Mouse (Mus musculus): ENCODE results near the gene Dglucy. TPM values are rescaled to one million over a fixed set of nuclear protein-coding genes. Genes with fewer than 3 reads are reported as not detected.

The Dglucy gene
- polyA plus RNA-seq, 1 experiment from 2014 or later, result 2.4 TPM

DNA sequence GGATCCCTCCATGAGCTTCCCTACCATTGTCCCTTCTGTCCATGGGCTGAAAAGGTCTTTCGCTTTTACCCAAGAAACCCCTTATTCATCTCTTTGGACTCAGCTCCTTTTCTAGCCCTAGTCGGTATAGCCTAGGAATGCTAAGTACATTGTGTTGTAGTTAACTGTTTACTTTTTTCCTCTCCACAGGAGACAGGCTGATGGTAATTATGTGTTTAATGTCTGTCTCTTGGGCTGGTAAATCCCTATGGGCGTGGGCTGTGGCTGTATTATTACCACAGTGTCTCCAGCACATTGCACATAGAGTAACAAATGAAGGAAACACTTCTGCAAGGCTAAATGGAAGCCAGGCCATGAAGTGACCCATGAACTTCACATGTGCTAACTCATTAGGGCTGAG, 35.8 kb downstream of the Dglucy start:
- H3K4me2 ChIP-seq, result no peak overlapping the region
- no peaks in the 10 kb centered on the region for H3K36me3 ChIP-seq
- WGBS, result 79% methylated on average over 3 of the region's 3 CpGs
- no peaks in the 10 kb centered on the region for H3K9me3 ChIP-seq
- no peaks in the 10 kb centered on the region for H3K27me3 ChIP-seq
- ATAC-seq (ENCODE audit: insufficient number of reproducible peaks, insufficient read depth, low FRiP score, low TSS enrichment, low read depth), result no peak
- H3K27ac ChIP-seq, result no peak overlapping the region
- H3K4me1 ChIP-seq, result no peaks in the 10 kb centered on the region
- no peak overlapping the region for H3K4me3 ChIP-seq
- no peak overlapping the region for H3K9ac ChIP-seq

- no peaks in the 10 kb centered on the region for H3K27me3 ChIP-seq
- H3K36me3 ChIP-seq, result no peaks in the 10 kb centered on the region
- H3K4me3 ChIP-seq, result no peak overlapping the region
- no peaks in the 10 kb centered on the region for H3K4me1 ChIP-seq
- no peak overlapping the region for H3K27ac ChIP-seq
- H3K4me2 ChIP-seq, result no peak overlapping the region
- no peaks in the 10 kb centered on the region for H3K9me3 ChIP-seq
- 86% methylated on average over 5 of the region's 5 CpGs for WGBS
- H3K9ac ChIP-seq, result no peak overlapping the region
- no peak for ATAC-seq (ENCODE audit: insufficient number of reproducible peaks, insufficient read depth, low FRiP score, low TSS enrichment, low read depth)
Observed at GRCm38 (mm10) chr12:100816906-100817305, 38.0 kb downstream of the Dglucy start.

DNA sequence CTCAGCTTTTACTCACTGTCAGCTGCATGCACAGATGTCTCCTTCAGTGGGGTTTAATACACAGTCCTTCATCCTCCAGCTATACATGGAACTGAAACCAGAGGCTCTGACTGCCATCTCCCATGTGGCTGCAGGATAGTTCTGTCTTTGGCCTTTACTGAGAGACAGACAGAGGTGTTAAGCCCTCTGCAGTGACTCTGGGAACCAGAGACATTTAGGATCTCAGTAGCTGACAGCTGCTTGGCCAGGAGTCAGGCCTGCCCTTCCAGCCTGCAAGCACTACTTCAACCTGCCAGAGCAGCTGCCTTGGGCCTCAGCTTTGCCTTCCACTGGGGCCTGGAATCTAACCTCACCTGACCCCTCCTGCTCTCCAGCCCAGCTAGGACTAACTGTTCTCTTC, 41.1 kb downstream of the Dglucy start:
- Histone ChIP-seq H3K36me3 (no peaks in the 10 kb centered on the region), H3K9me3 (no peaks in the 10 kb centered on the region), H3K4me2 (no peak overlapping the region), H3K27me3 (no peaks in the 10 kb centered on the region), H3K9ac (no peak overlapping the region), H3K4me3 (no peak overlapping the region), H3K4me1 (no peaks in the 10 kb centered on the region), H3K27ac (no peak overlapping the region)
- no peak for ATAC-seq (ENCODE audit: insufficient number of reproducible peaks, insufficient read depth, low FRiP score, low TSS enrichment, low read depth)

DNA sequence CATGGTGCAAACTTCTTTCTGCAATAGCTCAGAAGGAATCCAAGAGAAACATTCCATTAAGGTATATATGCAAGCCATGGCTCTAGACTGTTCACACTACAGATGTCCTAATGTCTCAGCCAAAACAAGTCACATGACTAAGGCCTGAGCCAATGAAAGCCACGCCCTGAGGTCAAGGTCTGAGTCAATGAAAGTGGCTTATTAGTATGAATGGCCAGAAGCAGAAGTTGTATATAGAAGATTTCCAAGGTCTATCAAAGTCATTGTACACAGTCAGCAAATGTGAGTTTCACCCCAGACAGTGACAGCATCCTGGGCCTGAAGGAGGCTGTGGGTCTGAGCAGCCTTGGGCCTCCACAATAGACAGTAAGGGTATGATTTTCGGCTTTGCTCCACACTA, 52.2 kb downstream of the Dglucy start:
- no peaks in the 10 kb centered on the region for H3K36me3 ChIP-seq
- H3K9me3 ChIP-seq, result no peaks in the 10 kb centered on the region
- H3K27ac ChIP-seq, result no peak overlapping the region
- H3K4me3 ChIP-seq, result no peak overlapping the region
- WGBS, result 77% methylated on average over 2 of the region's 2 CpGs
- no peaks in the 10 kb centered on the region for H3K27me3 ChIP-seq
- H3K4me2 ChIP-seq, result no peak overlapping the region
- no peak overlapping the region for H3K9ac ChIP-seq
- ATAC-seq (ENCODE audit: insufficient number of reproducible peaks, insufficient read depth, low FRiP score, low TSS enrichment, low read depth), result no peak
- no peaks in the 10 kb centered on the region for H3K4me1 ChIP-seq

DNA sequence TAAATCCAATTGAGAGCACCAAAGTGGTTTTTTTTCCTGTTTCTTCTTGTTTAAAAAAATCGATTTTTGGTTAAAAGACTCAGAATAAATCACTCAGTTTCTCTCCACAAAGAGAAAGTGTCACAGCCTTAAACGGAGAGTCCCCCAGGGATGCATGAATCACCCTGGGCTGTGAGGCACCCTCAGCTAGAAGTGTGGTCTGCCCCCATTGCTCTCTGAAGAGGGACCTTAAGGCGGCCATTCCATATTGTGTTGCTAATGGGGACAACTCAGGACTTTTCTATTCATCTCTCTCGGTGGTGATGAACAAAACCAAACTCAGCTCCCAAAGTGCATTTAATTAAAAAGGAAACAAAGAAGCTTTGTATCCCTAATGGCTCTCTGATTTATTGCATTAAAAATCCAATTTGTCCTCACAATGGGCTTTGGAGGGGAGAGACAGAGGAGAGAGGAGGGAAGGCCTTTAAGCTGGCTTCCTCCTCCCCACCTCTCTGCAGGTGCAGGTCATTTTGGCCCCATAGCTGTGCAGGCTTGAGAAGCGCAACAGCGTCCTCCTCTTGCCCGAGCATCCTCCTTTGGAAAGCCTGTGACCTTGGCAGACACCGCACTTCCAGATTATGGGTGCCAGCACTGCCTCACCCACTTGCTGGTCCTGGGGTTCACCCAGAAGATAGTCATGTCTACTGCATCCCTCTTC, 52.9 kb downstream of the Dglucy start:
- H3K4me3 ChIP-seq, result no peak overlapping the region
- ATAC-seq (ENCODE audit: insufficient number of reproducible peaks, insufficient read depth, low FRiP score, low TSS enrichment, low read depth), result no peak
- H3K9me3 ChIP-seq, result no peaks in the 10 kb centered on the region
- H3K4me1 ChIP-seq, result no peaks in the 10 kb centered on the region
- no peak overlapping the region for H3K9ac ChIP-seq
- 40% methylated on average over 8 of the region's 8 CpGs for WGBS
- H3K4me2 ChIP-seq, result no peak overlapping the region
- H3K27ac ChIP-seq, result no peak overlapping the region
- H3K27me3 ChIP-seq, result no peaks in the 10 kb centered on the region
- no peaks in the 10 kb centered on the region for H3K36me3 ChIP-seq

- Histone ChIP-seq H3K9me3 (no peaks in the 10 kb centered on the region), H3K27ac (no peak overlapping the region), H3K9ac (no peak overlapping the region), H3K4me2 (no peak overlapping the region), H3K27me3 (no peaks in the 10 kb centered on the region), H3K4me3 (no peak overlapping the region), H3K4me1 (no peaks in the 10 kb centered on the region), H3K36me3 (no peaks in the 10 kb centered on the region)
- ATAC-seq (ENCODE audit: insufficient number of reproducible peaks, insufficient read depth, low FRiP score, low TSS enrichment, low read depth), result no peak
- WGBS, result 93% methylated on average over 3 of the region's 3 CpGs
Observed at GRCm38 (mm10) chr12:100837208-100837607, 58.4 kb downstream of the Dglucy start.

- Histone ChIP-seq H3K4me1 (no peaks in the 10 kb centered on the region), H3K27me3 (no peaks in the 10 kb centered on the region), H3K36me3 (no peaks in the 10 kb centered on the region), H3K9me3 (no peaks in the 10 kb centered on the region), H3K4me3 (no peak overlapping the region), H3K4me2 (no peak overlapping the region), H3K27ac (no peak overlapping the region), H3K9ac (no peak overlapping the region)
- whole genome bisulfite sequencing, result 32% methylated on average over 8 of the region's 8 CpGs
- no peak for ATAC-seq (ENCODE audit: insufficient number of reproducible peaks, insufficient read depth, low FRiP score, low TSS enrichment, low read depth)
Observed at GRCm38 (mm10) chr12:100839079-100839600, 60.3 kb downstream of the Dglucy start.

DNA sequence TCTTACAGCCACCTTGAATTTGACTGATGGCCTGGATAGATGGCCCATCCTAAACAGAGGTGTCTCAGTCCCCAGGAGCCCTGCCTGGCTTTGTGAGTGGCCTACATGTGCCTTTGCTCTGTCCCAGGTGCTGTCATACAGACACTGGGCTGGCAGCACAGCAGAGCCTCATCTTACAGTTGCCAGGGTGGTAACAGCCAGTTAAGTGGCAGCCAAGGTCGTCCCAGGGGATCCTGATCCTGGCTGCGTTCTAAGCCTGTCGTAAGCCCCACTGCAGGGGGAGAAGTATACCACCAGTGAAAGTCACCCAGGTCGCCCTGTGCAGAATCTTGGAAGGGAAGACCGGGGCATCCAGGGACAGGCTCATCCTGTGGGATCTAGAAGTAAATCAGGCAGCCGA, 61.1 kb downstream of the Dglucy start:
- H3K27ac ChIP-seq, result no peak overlapping the region
- H3K36me3 ChIP-seq, result no peaks in the 10 kb centered on the region
- no peaks in the 10 kb centered on the region for H3K4me1 ChIP-seq
- H3K27me3 ChIP-seq, result no peaks in the 10 kb centered on the region
- no peak overlapping the region for H3K4me2 ChIP-seq
- H3K4me3 ChIP-seq, result no peak overlapping the region
- H3K9me3 ChIP-seq, result no peaks in the 10 kb centered on the region
- no peak overlapping the region for H3K9ac ChIP-seq
- no peak for ATAC-seq (ENCODE audit: insufficient number of reproducible peaks, insufficient read depth, low FRiP score, low TSS enrichment, low read depth)
- 78% methylated on average over 6 of the region's 6 CpGs for WGBS

DNA sequence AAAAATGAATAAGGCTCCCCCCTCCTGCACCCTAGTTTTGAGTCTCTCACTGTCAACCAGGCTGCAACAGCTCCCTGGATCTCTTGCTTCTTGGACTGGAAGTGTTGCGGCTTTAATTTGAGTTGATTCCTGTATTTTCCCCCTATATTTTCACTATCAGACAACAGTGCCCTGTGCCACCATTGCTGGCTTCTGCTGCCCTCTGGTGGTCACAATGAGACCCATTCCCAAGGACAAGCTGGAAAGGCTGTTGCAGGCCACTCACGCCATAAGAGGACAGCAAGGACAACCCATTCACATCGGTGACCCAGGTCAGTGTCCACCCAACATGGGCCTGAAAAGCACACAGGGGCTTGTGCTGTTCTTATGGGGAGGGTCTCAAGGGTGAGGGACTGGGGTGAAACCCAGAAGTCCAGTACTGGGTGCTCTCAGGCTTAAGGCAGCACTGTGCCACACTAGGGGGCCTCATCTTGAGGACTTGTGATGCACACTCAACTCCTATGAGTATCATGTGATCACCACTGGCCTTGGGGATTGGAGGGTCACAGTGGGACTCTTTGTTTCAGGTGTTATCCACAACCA, 62.4 kb downstream of the Dglucy start:
- Histone ChIP-seq H3K36me3 (no peaks in the 10 kb centered on the region), H3K4me3 (no peak overlapping the region), H3K9me3 (no peaks in the 10 kb centered on the region), H3K4me1 (no peaks in the 10 kb centered on the region), H3K4me2 (no peak overlapping the region), H3K27me3 (no peaks in the 10 kb centered on the region), H3K9ac (no peak overlapping the region), H3K27ac (no peak overlapping the region)
- WGBS, result 17% methylated on average over 3 of the region's 3 CpGs
- no peak for ATAC-seq (ENCODE audit: insufficient number of reproducible peaks, insufficient read depth, low FRiP score, low TSS enrichment, low read depth)

GRCm38 (mm10) chr12:100843171-100843570, 64.3 kb downstream of the Dglucy start:
- Histone ChIP-seq H3K9ac (no peak overlapping the region), H3K27me3 (no peaks in the 10 kb centered on the region), H3K36me3 (no peaks in the 10 kb centered on the region), H3K27ac (no peak overlapping the region), H3K4me1 (no peaks in the 10 kb centered on the region), H3K4me2 (no peak overlapping the region), H3K9me3 (no peaks in the 10 kb centered on the region), H3K4me3 (no peak overlapping the region)
- ATAC-seq (ENCODE audit: insufficient number of reproducible peaks, insufficient read depth, low FRiP score, low TSS enrichment, low read depth), result no peak
- 80% methylated on average over 4 of the region's 4 CpGs for WGBS

- no peak for ATAC-seq (ENCODE audit: insufficient number of reproducible peaks, insufficient read depth, low FRiP score, low TSS enrichment, low read depth)
- H3K4me3 ChIP-seq, result no peak overlapping the region
- no peak overlapping the region for H3K4me2 ChIP-seq
- no peak overlapping the region for H3K9ac ChIP-seq
- no peaks in the 10 kb centered on the region for H3K36me3 ChIP-seq
- no peaks in the 10 kb centered on the region for H3K27me3 ChIP-seq
- no peak overlapping the region for H3K27ac ChIP-seq
- H3K4me1 ChIP-seq, result no peaks in the 10 kb centered on the region
- H3K9me3 ChIP-seq, result no peaks in the 10 kb centered on the region
- WGBS, result 79% methylated on average over 7 of the region's 7 CpGs
Observed at GRCm38 (mm10) chr12:100844546-100844945, 65.7 kb downstream of the Dglucy start.

GRCm38 (mm10) chr12:100845829-100846228, 67.0 kb downstream of the Dglucy start:
- 28% methylated on average over 2 of the region's 2 CpGs for WGBS

More at GRCm38 (mm10) chr12:100845829-100846228, 67.0 kb downstream of the Dglucy start:
- no peaks in the 10 kb centered on the region for H3K27me3 ChIP-seq
- H3K9me3 ChIP-seq, result no peaks in the 10 kb centered on the region
- no peak overlapping the region for H3K9ac ChIP-seq
- no peaks in the 10 kb centered on the region for H3K4me1 ChIP-seq
- H3K4me3 ChIP-seq, result no peak overlapping the region
- no peak overlapping the region for H3K4me2 ChIP-seq
- ATAC-seq (ENCODE audit: insufficient number of reproducible peaks, insufficient read depth, low FRiP score, low TSS enrichment, low read depth), result no peak
- H3K36me3 ChIP-seq, result no peaks in the 10 kb centered on the region
- no peak overlapping the region for H3K27ac ChIP-seq

Data from embryonic facial prominence, embryonic 13.5 days (tissue).